Mouse (Mus musculus): ENCODE measurements around the gene Cbfa2t3. TPM values are rescaled to one million over a fixed set of nuclear protein-coding genes. Genes with fewer than 3 reads are reported as not detected.
"Not testable (repeated sequence)": the region's sequence is repeated elsewhere in the genome, so short reads cannot be mapped to it uniquely, and the experiment has no call there.

Cbfa2t3 gene
- polyA plus RNA-seq, 1 experiment from 2014 or later: 3.3 TPM

DNA sequence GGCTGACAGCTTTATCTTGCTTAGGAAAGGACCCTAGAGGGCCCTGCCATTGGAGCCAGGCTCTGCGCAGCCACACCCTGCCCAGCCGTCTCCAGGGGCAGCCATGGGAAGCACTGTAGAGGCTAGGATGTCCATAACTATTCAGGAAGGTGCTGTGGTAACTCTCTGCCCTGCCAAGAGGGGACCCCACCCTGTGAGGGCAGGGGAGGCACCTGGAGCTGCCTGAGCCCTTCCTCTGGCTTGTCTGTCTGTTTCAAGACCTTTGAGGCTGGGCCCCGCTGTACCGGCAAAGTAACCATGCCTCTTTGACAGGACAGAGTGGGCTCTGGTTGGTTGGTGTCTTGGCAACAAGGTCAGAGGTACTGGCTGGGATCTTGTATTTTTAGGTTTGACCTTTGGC is 58.1 kb downstream of the Cbfa2t3 start:
- no peak for ATAC-seq (ENCODE audit: insufficient number of reproducible peaks, low FRiP score, low TSS enrichment, low read depth)
- Histone ChIP-seq H3K4me3 (ENCODE audit: low read depth, low read length) (no peak overlapping the region), H3K4me1 (ENCODE audit: control insufficient read depth, insufficient read depth, low read length) (peaks cover 25% of the 10 kb centered on the region), H3K4me2 (ENCODE audit: low read depth, severe bottlenecking) (no peak overlapping the region), H3K9ac (ENCODE audit: low read length) (no peak overlapping the region), H3K9me3 (ENCODE audit: control insufficient read depth, low read length) (no peaks in the 10 kb centered on the region), H3K36me3 (ENCODE audit: control insufficient read depth, insufficient read depth, low read length) (no peaks in the 10 kb centered on the region), H3K27me3 (ENCODE audit: control insufficient read depth, insufficient read depth, low read length) (no peaks in the 10 kb centered on the region), H3K27ac (replicated peaks; ENCODE audit: low read depth, low read length) (no peak overlapping the region)
- no peak for DNase-seq (ENCODE audit: low spot score)
- WGBS: 82% methylated on average over 4 of the region's 4 CpGs

DNA sequence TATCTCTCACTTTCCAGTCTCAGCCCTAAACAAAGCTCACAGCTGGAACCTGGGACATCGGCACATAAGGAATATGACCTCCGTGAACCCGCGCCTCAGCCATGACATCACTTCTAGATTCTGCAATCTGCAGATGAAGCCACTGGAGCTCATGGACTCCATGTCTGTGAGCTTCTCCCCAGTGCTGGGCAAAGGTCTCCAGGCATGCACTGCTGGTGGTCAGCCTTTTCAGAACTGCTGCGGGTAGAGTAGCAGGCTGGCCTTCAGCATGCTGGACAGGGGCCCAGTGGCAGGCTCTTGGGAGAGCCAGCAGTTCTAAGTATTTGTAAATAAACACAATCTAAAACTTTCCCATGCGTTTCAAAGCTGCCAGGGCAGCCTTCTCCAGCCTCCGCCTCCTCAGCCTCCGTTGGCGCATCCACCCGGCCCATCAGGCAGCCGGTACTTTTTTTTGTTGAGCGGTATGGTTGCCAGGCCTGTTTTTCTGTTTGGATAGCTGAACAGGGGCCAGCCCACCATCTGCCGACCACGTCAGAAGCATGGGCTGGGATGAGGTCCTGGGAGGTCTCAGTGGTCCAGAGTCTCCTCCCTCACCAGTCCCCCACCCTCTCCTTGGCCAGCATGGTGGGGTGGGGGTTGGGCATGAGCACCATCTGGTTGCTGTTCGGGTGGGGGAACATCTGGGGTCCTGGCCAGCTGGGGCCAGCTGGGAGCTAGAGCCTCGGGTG is 59.2 kb downstream of the Cbfa2t3 start:
- DNase-seq (ENCODE audit: low spot score) (peak; percentile 55), ATAC-seq (ENCODE audit: insufficient number of reproducible peaks, low FRiP score, low TSS enrichment, low read depth) (no peak)
- H3K27ac ChIP-seq (replicated peaks; ENCODE audit: low read depth, low read length): no peak overlapping the region; the same call in 1 of the 2 replicates
- no peaks in the 10 kb centered on the region for H3K36me3 ChIP-seq (ENCODE audit: control insufficient read depth, insufficient read depth, low read length)
- no peaks in the 10 kb centered on the region for H3K27me3 ChIP-seq (ENCODE audit: control insufficient read depth, insufficient read depth, low read length)
- 21% methylated on average over 16 of the region's 16 CpGs for WGBS
- H3K9me3 ChIP-seq (ENCODE audit: control insufficient read depth, low read length): no peaks in the 10 kb centered on the region
- H3K4me2 ChIP-seq (ENCODE audit: low read depth, severe bottlenecking): no peak overlapping the region; the same call in 1 of the 2 replicates
- H3K4me1 ChIP-seq (ENCODE audit: control insufficient read depth, insufficient read depth, low read length): peaks cover 25% of the 10 kb centered on the region
- no peak overlapping the region for H3K9ac ChIP-seq (ENCODE audit: low read length)
- no peak overlapping the region for H3K4me3 ChIP-seq (ENCODE audit: low read depth, low read length)

DNA sequence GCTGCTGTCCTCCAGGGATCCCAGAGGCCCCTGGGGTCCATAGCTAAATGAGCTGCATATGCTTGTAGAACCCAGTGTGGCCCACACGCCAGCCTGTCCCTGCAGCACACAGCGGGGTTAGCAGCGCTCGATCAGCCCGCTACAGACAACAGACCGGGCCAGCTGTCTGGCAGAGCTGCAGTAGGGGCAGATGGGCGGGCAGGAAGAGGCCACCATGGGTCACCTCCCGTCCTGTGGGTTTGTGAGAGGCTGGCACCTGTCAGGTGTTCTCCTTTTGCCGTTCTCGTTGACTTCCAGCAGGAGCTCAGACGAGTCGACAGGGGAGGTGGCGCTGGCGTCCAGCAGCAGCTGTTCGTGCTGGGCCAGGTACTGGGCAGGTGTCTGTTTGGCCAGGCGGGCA is 60.3 kb downstream of the Cbfa2t3 start:
- ATAC-seq (ENCODE audit: insufficient number of reproducible peaks, low FRiP score, low TSS enrichment, low read depth): no peak
- Histone ChIP-seq H3K4me2 (ENCODE audit: low read depth, severe bottlenecking) (no peak overlapping the region), H3K9me3 (ENCODE audit: control insufficient read depth, low read length) (no peaks in the 10 kb centered on the region), H3K4me1 (ENCODE audit: control insufficient read depth, insufficient read depth, low read length) (peaks cover 25% of the 10 kb centered on the region), H3K27ac (replicated peaks; ENCODE audit: low read depth, low read length) (no peak overlapping the region), H3K27me3 (ENCODE audit: control insufficient read depth, insufficient read depth, low read length) (no peaks in the 10 kb centered on the region), H3K4me3 (ENCODE audit: low read depth, low read length) (no peak overlapping the region), H3K9ac (ENCODE audit: low read length) (0 out of 2 replicates have a peak overlapping the region, but pooled peaks have one; percentile 5), H3K36me3 (ENCODE audit: control insufficient read depth, insufficient read depth, low read length) (no peaks in the 10 kb centered on the region)
- no peak for DNase-seq (ENCODE audit: low spot score)
- 80% methylated on average over 16 of the region's 16 CpGs for WGBS

DNA sequence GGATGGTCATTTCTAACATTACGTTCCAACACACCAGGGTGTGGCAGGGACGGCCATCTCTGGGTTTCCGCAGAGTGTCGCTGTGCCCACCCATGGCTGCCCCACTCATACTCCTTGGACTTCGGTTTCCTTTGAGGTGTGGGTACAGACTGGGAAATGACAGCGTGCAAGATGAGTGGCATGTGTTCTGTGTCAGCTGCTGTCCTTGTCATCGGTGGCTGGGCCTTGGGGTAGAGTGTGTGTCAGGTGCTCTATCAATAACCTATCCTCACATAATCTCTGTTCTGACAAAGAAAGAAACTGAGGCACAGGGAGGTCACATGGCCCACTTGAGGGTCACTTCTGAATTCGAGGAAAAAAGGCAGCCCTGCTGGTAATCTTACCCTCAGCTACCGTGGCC is 61.7 kb downstream of the Cbfa2t3 start:
- no peak for DNase-seq (ENCODE audit: low spot score)
- Histone ChIP-seq H3K36me3 (ENCODE audit: control insufficient read depth, insufficient read depth, low read length) (no peaks in the 10 kb centered on the region), H3K4me1 (ENCODE audit: control insufficient read depth, insufficient read depth, low read length) (peaks cover 25% of the 10 kb centered on the region), H3K9me3 (ENCODE audit: control insufficient read depth, low read length) (no peaks in the 10 kb centered on the region), H3K9ac (ENCODE audit: low read length) (no peak overlapping the region), H3K27ac (replicated peaks; ENCODE audit: low read depth, low read length) (no peak overlapping the region), H3K4me3 (ENCODE audit: low read depth, low read length) (no peak overlapping the region), H3K27me3 (ENCODE audit: control insufficient read depth, insufficient read depth, low read length) (no peaks in the 10 kb centered on the region), H3K4me2 (ENCODE audit: low read depth, severe bottlenecking) (no peak overlapping the region)
- 89% methylated on average over 9 of the region's 9 CpGs for WGBS
- ATAC-seq (ENCODE audit: insufficient number of reproducible peaks, low FRiP score, low TSS enrichment, low read depth): no peak

DNA sequence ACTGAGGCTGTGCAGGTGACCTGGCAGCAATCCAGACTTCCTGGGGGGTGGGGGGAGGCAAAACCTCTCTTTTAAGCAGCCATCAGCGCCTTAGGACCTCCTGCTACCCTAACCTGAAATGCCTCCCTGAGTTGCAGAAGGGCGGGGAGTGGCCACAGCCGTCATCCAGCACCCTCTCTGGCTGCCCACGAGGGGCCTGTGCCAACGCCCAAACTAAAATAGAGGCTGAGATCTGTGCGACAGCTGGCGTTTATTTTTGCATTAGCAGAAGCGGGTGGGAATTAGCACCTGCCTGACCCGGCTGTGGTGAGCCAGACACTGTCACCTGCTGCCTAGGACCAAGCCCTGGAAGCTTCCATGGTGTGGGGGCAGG is 62.1 kb downstream of the Cbfa2t3 start:
- no peak overlapping the region for H3K4me3 ChIP-seq (ENCODE audit: low read depth, low read length)
- no peaks in the 10 kb centered on the region for H3K9me3 ChIP-seq (ENCODE audit: control insufficient read depth, low read length)
- H3K36me3 ChIP-seq (ENCODE audit: control insufficient read depth, insufficient read depth, low read length): no peaks in the 10 kb centered on the region
- DNase-seq (ENCODE audit: low spot score): no peak
- 58% methylated on average over 9 of the region's 9 CpGs for WGBS
- no peaks in the 10 kb centered on the region for H3K27me3 ChIP-seq (ENCODE audit: control insufficient read depth, insufficient read depth, low read length)
- ATAC-seq (ENCODE audit: insufficient number of reproducible peaks, low FRiP score, low TSS enrichment, low read depth): no peak
- no peak overlapping the region for H3K27ac ChIP-seq (replicated peaks; ENCODE audit: low read depth, low read length)
- H3K9ac ChIP-seq (ENCODE audit: low read length): no peak overlapping the region
- no peak overlapping the region for H3K4me2 ChIP-seq (ENCODE audit: low read depth, severe bottlenecking)
- H3K4me1 ChIP-seq (ENCODE audit: control insufficient read depth, insufficient read depth, low read length): peaks cover 25% of the 10 kb centered on the region

DNA sequence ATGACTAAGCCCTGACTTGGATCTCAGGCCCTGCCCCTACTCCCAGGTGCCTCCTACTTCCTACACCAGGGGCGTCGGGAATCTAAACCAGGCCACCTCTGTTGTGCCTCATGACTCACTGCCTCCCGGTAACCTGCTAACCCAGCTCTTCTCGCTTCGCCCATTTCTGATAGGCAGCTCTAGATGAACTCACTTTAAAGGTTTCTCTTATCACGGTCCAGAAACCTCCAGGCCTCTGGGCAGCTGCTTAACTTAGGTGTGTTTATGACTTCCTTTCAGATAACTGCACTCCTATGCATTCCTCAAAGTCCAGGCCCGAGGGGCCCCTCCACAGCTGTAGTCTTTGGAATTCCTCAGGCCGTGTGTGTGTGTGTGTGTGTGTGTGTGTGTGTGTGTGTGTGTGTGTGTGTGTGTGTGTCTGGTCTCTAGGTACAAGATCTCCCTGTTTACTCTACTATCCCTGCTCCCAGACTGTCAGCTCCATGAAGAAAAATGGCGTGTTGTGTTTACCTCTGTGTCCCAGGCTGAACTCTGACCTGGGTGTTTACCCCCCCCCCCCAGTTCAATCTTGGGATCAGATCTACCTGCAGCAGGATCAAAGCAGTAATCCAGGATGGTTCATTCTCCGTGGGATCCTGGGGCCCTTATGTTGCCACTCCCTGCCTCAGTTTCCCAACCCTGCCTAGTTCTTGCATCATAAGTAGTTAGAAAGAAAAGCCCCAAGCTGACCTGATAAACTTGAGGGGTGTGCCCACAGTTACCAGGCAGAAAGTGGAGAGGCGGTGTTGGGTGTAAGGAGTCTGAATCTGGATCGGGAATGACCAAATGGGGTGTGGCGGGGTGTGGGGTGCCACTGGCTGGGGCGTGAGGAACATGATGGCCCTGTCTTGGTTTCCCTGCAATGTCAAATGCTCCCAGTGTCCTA is 62.8 kb downstream of the Cbfa2t3 start:
- Histone ChIP-seq H3K27me3 (ENCODE audit: control insufficient read depth, insufficient read depth, low read length) (no peaks in the 10 kb centered on the region), H3K36me3 (ENCODE audit: control insufficient read depth, insufficient read depth, low read length) (no peaks in the 10 kb centered on the region), H3K4me3 (ENCODE audit: low read depth, low read length) (no peak overlapping the region)

DNA sequence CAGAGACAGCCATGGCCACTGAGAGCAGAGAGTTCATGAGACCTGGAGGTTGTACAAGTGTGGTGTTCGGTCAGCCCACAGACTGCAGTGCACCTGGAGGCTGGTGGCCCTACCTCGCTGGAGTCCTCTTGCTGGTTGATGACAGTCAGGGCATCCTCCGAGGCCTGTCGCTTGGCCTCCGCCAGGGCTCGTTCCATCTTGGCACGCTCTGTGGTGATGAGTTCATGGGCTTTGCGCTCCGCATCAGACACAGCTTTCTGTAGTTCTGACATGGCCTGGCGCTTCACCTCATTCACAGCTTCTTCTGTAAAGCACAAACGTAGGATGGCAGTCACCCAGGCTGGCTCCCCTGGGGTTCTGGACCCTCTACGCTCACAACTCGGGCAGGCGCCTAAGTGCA is 65.7 kb downstream of the Cbfa2t3 start:
- WGBS: 95% methylated on average over 14 of the region's 14 CpGs
- no peaks in the 10 kb centered on the region for H3K36me3 ChIP-seq (ENCODE audit: control insufficient read depth, insufficient read depth, low read length)
- no peak overlapping the region for H3K4me2 ChIP-seq (ENCODE audit: low read depth, severe bottlenecking)
- DNase-seq (ENCODE audit: low spot score): no peak
- ATAC-seq (ENCODE audit: insufficient number of reproducible peaks, low FRiP score, low TSS enrichment, low read depth): no peak
- no peak overlapping the region for H3K9ac ChIP-seq (ENCODE audit: low read length)
- no peak overlapping the region for H3K27ac ChIP-seq (replicated peaks; ENCODE audit: low read depth, low read length)
- H3K27me3 ChIP-seq (ENCODE audit: control insufficient read depth, insufficient read depth, low read length): no peaks in the 10 kb centered on the region
- H3K9me3 ChIP-seq (ENCODE audit: control insufficient read depth, low read length): no peaks in the 10 kb centered on the region
- H3K4me1 ChIP-seq (ENCODE audit: control insufficient read depth, insufficient read depth, low read length): peaks cover under 1% of the 10 kb centered on the region; the same call in 1 of the 2 replicates
- H3K4me3 ChIP-seq (ENCODE audit: low read depth, low read length): no peak overlapping the region

More for the DNA sequence above, 62.8 kb downstream of the Cbfa2t3 start:
- Histone ChIP-seq H3K27ac (replicated peaks; ENCODE audit: low read depth, low read length) (no peak overlapping the region), H3K9ac (ENCODE audit: low read length) (no peak overlapping the region), H3K4me1 (ENCODE audit: control insufficient read depth, insufficient read depth, low read length) (peaks cover 25% of the 10 kb centered on the region), H3K9me3 (ENCODE audit: control insufficient read depth, low read length) (no peaks in the 10 kb centered on the region), H3K4me2 (ENCODE audit: low read depth, severe bottlenecking) (no peak overlapping the region)
- ATAC-seq (ENCODE audit: insufficient number of reproducible peaks, low FRiP score, low TSS enrichment, low read depth) (no peak), DNase-seq (ENCODE audit: low spot score) (peak; percentile 33)
- WGBS: 43% methylated on average over 14 of the region's 14 CpGs

DNA sequence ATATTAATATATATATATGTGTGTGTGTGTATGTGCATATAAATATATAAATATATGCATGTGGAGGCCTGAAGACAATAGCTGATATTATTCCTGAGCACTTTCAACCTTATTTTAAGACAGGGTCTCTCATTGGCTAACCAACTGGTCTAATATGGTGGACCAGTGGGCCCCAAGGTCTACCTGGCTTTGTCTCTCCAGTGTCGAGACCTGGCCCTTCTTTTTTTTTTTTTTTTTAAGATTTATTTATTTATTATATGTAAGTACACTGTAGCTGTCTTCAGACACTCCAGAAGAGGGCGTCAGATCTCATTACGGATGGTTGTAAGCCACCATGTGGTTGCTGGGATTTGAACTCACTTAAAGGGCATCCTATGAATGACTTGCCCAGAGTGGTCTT is 66.8 kb downstream of the Cbfa2t3 start:
- not testable (repeated sequence) for H3K4me2 ChIP-seq (ENCODE audit: low read depth, severe bottlenecking); DNase-seq (ENCODE audit: low spot score); H3K9me3 ChIP-seq (ENCODE audit: control insufficient read depth, low read length); H3K36me3 ChIP-seq (ENCODE audit: control insufficient read depth, insufficient read depth, low read length); H3K9ac ChIP-seq (ENCODE audit: low read length); H3K4me3 ChIP-seq (ENCODE audit: low read depth, low read length); H3K27ac ChIP-seq (replicated peaks; ENCODE audit: low read depth, low read length); H3K4me1 ChIP-seq (ENCODE audit: control insufficient read depth, insufficient read depth, low read length); H3K27me3 ChIP-seq (ENCODE audit: control insufficient read depth, insufficient read depth, low read length); ATAC-seq (ENCODE audit: insufficient number of reproducible peaks, low FRiP score, low TSS enrichment, low read depth)
- WGBS: 81% methylated on average over 3 of the region's 3 CpGs

Measured in limb, embryonic 11.5 days (tissue).